Mouse (Mus musculus) forebrain, embryonic 10.5 days (tissue): Measurements from ENCODE around the gene Vps37d. TPM values are rescaled to one million over a fixed set of nuclear protein-coding genes. Genes with fewer than 3 reads are reported as not detected.

Experiments used
- DNase-seq: peaks from one replicate; pipeline ENCODE4 v3.0.0-alpha.2; 2017; ENCODE audit warnings: low spot score; ENCODE audit errors: extremely low spot score
- H3K27ac ChIP-seq: fragments of 300-500 bp; sonication (generic); 2 replicates; pipeline ENCODE4 v1.5.1; 2016; ENCODE audit warnings: mild to moderate bottlenecking
- H3K27me3 ChIP-seq: fragments of 300-500 bp; sonication (generic); 2 replicates; pipeline ENCODE4 v1.6.1; 2016; ENCODE audit warnings: mild to moderate bottlenecking; ENCODE audit not compliant: poor library complexity, severe bottlenecking
- H3K36me3 ChIP-seq: fragments of 300-500 bp; sonication (generic); replicated peaks from 2 replicates; pipeline ENCODE4 v1.6.1; 2016; ENCODE audit warnings: mild to moderate bottlenecking, moderate library complexity
- H3K4me1 ChIP-seq: fragments of 300-500 bp; sonication (generic); 2 replicates; pipeline ENCODE4 v1.6.1; 2016
- H3K4me3 ChIP-seq: fragments of 300-500 bp; sonication (generic); 2 replicates; pipeline ENCODE4 v1.5.1; 2016; ENCODE audit warnings: mild to moderate bottlenecking, moderate library complexity
- H3K9me3 ChIP-seq: fragments of 300-500 bp; sonication (generic); 2 replicates; pipeline ENCODE4 v1.6.1; 2016; ENCODE audit warnings: mild to moderate bottlenecking, moderate library complexity
- WGBS: fragments of 180-500 bp; shearing (Covaris S2); methylation state at CpG from one replicate; pipeline ENCODE4 v1.1.7; 2016; 5-methylcytosine and 5-hydroxymethylcytosine counted together
- polyA plus RNA-seq: library from polyadenylated mRNA; unstranded; fragments of >200 nt; fragmentation: Nextera tagmentation; extraction: Ambion mirVana; gene quantifications from 2 replicates; pipeline ENCODE4 v1.2.1, GENCODE M21; 2016

Vps37d gene
- polyA plus RNA-seq: 6.6 and 7.7 TPM in 2 replicates

- Histone ChIP-seq H3K4me1 (peaks cover 38% of the 10 kb centered on the region), H3K27ac (peak within 1 kb of the TSS; percentile 96), H3K9me3 (no peaks in the 10 kb centered on the region), H3K4me3 (peak within 1 kb of the TSS; percentile 98), H3K36me3 (peaks cover 29% of the 10 kb centered on the region), H3K27me3 (peaks cover 16% of the 10 kb centered on the region)
- under 1% methylated on average over 80 of the region's 83 CpGs for WGBS
- DNase-seq: peak; percentile 94
Observed at GRCm38 (mm10) chr5:135077564-135078481, at the start of gene Vps37d. TSS of gene Vps37d (minus strand) at chr5:135078266.

- no peaks in the 10 kb centered on the region for H3K4me1 ChIP-seq
- 88% methylated on average over 6 of the region's 6 CpGs for WGBS
- no peaks in the 10 kb centered on the region for H3K36me3 ChIP-seq
- H3K4me3 ChIP-seq: no peak overlapping the region
- peaks cover 13% of the 10 kb centered on the region for H3K27me3 ChIP-seq
- no peak for DNase-seq
- H3K27ac ChIP-seq: no peak overlapping the region
- H3K9me3 ChIP-seq: no peaks in the 10 kb centered on the region
Observed at GRCm38 (mm10) chr5:135127669-135128068, 49.6 kb upstream of the Vps37d start.

GRCm38 (mm10) chr5:135126121-135126520 lies 48.1 kb upstream of the Vps37d start:
- no peak for DNase-seq
- no peaks in the 10 kb centered on the region for H3K36me3 ChIP-seq
- peaks cover 18% of the 10 kb centered on the region for H3K27me3 ChIP-seq
- no peak overlapping the region for H3K27ac ChIP-seq
- H3K9me3 ChIP-seq: no peaks in the 10 kb centered on the region
- no peaks in the 10 kb centered on the region for H3K4me1 ChIP-seq
- 57% methylated on average over 6 of the region's 6 CpGs for WGBS
- no peak overlapping the region for H3K4me3 ChIP-seq

DNA sequence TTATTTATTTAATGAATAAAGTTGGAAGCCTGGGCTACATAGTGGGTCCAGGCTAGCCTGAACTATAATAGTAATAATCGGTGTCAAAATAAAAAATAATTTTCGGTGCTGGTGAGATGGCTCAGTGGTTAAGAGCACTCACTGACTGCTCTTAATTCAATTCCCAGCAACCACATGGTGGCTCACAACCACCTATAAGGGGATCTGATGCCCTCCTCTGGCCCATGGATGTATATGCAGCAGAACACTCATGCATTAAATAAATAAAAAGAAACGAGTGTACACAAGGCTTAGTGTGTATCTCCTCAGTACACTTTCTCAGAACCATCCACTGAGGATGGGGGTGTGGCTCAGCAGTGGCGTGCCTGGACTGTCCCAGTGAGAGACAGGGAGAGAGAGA lies 42.7 kb upstream of the Vps37d start:
- H3K4me1 ChIP-seq: peaks cover 6% of the 10 kb centered on the region
- H3K4me3 ChIP-seq: no peak overlapping the region
- H3K36me3 ChIP-seq: no peaks in the 10 kb centered on the region
- 71% methylated on average over 4 of the region's 4 CpGs for WGBS
- DNase-seq: no peak
- H3K9me3 ChIP-seq: no peaks in the 10 kb centered on the region
- H3K27me3 ChIP-seq: peaks cover 18% of the 10 kb centered on the region
- no peak overlapping the region for H3K27ac ChIP-seq

- Histone ChIP-seq H3K9me3 (no peaks in the 10 kb centered on the region), H3K27ac (no peak overlapping the region), H3K36me3 (no peaks in the 10 kb centered on the region), H3K4me1 (peaks cover 6% of the 10 kb centered on the region), H3K27me3 (peaks cover 18% of the 10 kb centered on the region), H3K4me3 (no peak overlapping the region)
- 38% methylated on average over 6 of the region's 6 CpGs for WGBS
- DNase-seq: peak; percentile 62
Observed at GRCm38 (mm10) chr5:135118589-135119081, 40.6 kb upstream of the Vps37d start.

DNA sequence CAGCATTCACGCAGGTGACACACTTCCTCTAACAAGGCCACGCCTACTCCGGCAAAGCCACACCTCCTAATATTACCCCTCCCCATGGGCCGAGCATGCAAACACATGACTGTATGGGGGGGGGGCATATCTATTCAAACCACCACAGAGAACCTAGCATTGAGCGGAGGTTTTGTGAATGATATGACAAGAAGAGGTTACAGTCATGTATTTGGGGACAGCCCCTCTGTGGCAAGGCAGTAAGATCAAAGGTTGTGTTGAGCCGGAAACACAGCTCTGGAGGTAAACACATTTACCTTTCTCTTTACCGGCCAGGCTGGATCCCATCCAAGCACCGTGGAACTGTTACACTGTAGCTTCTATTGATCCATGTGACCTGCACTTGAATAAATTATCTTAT lies 37.2 kb upstream of the Vps37d start:
- H3K27ac ChIP-seq: no peak overlapping the region
- H3K4me3 ChIP-seq: no peak overlapping the region
- peaks cover 11% of the 10 kb centered on the region for H3K27me3 ChIP-seq
- 90% methylated on average over 8 of the region's 8 CpGs for WGBS
- no peak for DNase-seq
- peaks cover 6% of the 10 kb centered on the region for H3K4me1 ChIP-seq
- no peaks in the 10 kb centered on the region for H3K36me3 ChIP-seq
- H3K9me3 ChIP-seq: no peaks in the 10 kb centered on the region

GRCm38 (mm10) chr5:135113782-135114181 lies 35.7 kb upstream of the Vps37d start:
- 90% methylated on average over 12 of the region's 12 CpGs for WGBS
- DNase-seq: no peak
- H3K4me1 ChIP-seq: peaks cover 4% of the 10 kb centered on the region
- no peaks in the 10 kb centered on the region for H3K36me3 ChIP-seq
- no peak overlapping the region for H3K4me3 ChIP-seq
- H3K27ac ChIP-seq: no peak overlapping the region
- no peaks in the 10 kb centered on the region for H3K9me3 ChIP-seq
- H3K27me3 ChIP-seq: peaks cover 26% of the 10 kb centered on the region

GRCm38 (mm10) chr5:135109976-135110375 lies 31.9 kb upstream of the Vps37d start:
- H3K36me3 ChIP-seq: no peaks in the 10 kb centered on the region
- H3K27ac ChIP-seq: no peak overlapping the region
- H3K9me3 ChIP-seq: no peaks in the 10 kb centered on the region
- no peak overlapping the region for H3K4me3 ChIP-seq
- H3K27me3 ChIP-seq: peaks cover 64% of the 10 kb centered on the region
- H3K4me1 ChIP-seq: peaks cover 23% of the 10 kb centered on the region
- no peak for DNase-seq
- 78% methylated on average over 6 of the region's 6 CpGs for WGBS

DNA sequence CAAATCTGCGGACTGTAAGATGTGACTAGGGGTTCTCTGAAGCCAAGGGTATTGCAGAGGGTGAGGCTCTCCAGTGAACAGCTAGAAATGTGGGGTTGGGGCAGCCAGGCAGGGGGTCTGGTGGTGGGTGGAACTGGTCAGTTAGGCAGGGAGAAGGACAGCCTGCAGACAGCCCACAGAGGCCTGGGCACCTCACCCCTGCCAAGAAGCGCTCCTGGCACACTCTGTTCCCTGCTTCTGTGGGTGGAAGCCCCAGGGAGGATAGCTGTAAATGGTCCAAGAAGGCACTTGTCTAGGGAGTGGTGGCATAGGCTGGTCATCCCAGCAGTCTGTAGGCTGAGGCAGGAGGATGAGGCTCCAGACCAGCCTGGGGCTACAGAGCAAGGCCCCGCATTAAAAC lies 31.4 kb upstream of the Vps37d start:
- Histone ChIP-seq H3K9me3 (no peaks in the 10 kb centered on the region), H3K4me3 (no peak overlapping the region), H3K4me1 (peaks cover 23% of the 10 kb centered on the region), H3K27me3 (peaks cover 69% of the 10 kb centered on the region), H3K27ac (no peak overlapping the region), H3K36me3 (no peaks in the 10 kb centered on the region)
- DNase-seq: no peak
- 93% methylated on average over 3 of the region's 3 CpGs for WGBS

DNA sequence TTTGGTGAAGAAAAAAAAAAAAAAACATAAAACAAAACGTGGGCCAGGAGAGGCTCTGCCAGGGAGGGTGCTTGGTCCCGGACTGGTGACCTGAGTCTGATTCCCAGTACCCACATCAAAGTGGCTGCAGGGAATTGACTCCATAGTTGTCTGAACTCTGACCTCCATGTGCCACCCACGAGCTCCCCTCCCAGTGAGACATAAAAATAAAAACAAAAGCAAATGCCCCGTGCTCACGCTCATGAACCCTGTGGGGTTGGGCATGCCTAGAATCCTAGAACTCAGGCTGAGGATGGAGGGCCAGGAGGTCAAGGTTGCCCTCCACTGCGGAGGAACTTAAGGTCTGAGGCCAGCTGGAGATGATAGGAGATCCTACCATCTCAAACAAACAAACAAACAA lies 31.0 kb upstream of the Vps37d start:
- Histone ChIP-seq H3K27me3 (peaks cover 72% of the 10 kb centered on the region), H3K4me3 (no peak overlapping the region), H3K4me1 (peaks cover 23% of the 10 kb centered on the region), H3K36me3 (no peaks in the 10 kb centered on the region), H3K27ac (no peak overlapping the region), H3K9me3 (no peaks in the 10 kb centered on the region)
- 62% methylated on average over 6 of the region's 6 CpGs for WGBS
- DNase-seq: no peak

GRCm38 (mm10) chr5:135107521-135108501 lies 29.7 kb upstream of the Vps37d start:
- Histone ChIP-seq H3K4me3 (peak overlapping the region; percentile 59), H3K27me3 (peaks cover 75% of the 10 kb centered on the region), H3K9me3 (no peaks in the 10 kb centered on the region), H3K4me1 (peaks cover 23% of the 10 kb centered on the region), H3K36me3 (no peaks in the 10 kb centered on the region), H3K27ac (peak overlapping the region; percentile 68; the same call in 1 of the 2 replicates)
- peak; percentile 61 for DNase-seq
- WGBS: 11% methylated on average over 40 of the region's 40 CpGs

DNA sequence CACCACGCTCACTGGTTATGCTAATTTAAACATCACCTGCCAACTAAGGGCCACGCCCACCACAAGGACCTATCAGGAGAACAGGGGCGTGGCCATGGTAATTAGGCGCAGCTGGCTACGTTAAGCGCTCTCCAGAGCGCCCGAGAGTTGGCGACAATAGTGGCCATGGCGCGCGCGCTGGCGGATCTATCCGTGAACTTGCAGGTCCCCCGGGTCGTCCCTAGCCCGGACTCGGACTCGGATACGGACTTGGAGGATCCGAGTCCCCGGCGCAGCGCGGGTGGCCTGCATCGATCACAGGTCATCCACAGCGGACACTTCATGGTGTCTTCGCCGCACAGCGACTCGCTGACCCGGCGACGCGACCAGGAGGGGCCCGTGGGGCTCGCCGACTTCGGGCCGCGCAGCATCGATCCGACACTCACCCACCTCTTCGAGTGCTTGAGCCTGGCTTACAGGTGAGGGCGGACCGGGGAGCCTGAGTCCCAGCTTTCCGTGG lies 28.7 kb upstream of the Vps37d start:
- peak overlapping the region; percentile 59 for H3K4me3 ChIP-seq
- H3K4me1 ChIP-seq: peaks cover 23% of the 10 kb centered on the region
- H3K36me3 ChIP-seq: no peaks in the 10 kb centered on the region
- H3K9me3 ChIP-seq: no peaks in the 10 kb centered on the region
- peak; percentile 88 for DNase-seq
- H3K27me3 ChIP-seq: peaks cover 77% of the 10 kb centered on the region
- H3K27ac ChIP-seq: peak overlapping the region; percentile 68
- WGBS: under 1% methylated on average over 48 of the region's 48 CpGs
